ENCODE assay signal across 14 mouse cellular contexts in the genomic region with DNA sequence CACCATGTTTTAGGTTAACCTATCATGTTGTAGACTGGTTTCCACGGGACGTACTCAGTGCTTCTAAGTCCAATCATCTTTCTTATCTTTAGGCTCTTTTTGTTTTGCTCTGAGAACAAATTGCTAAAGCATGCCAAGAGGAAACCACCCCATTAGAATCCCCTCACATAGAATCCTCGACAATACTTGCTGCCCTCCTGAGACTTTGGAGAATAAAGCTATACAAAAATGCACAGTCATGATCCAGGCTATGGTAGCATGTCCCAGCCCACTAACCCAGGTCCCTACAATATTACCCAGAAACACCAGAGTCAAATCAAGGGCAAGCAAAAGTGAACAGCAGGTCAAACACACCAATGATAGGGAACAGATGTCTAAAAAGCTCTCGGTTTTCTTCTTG. TPM values are rescaled to one million over a fixed set of nuclear protein-coding genes. Genes with fewer than 3 reads are reported as not detected.
"Had no signal": no experiment of that assay in that cellular context is flagged by ENCODE, and none has a peak within 500 bp of the region (broad histone marks: within the 10 kb centered on the region; RNA-seq: fewer than 3 reads in every experiment).

No protein-coding gene starts in this region.

RNA-seq across cellular contexts. Expression of a gene that starts 24.9 kb away (rescaled TPM):
- total RNA-seq: neutrophil, adult 5-6 weeks had no signal
- polyA plus RNA-seq: stomach, embryonic 14.5 days; stomach, embryonic 15.5 days; stomach, embryonic 16.5 days; stomach, postnatal 0 days had no signal

RNA-seq across cellular contexts. Expression of a gene that starts 33.2 kb away (rescaled TPM):
- total RNA-seq: neutrophil, adult 5-6 weeks had no signal
- polyA plus RNA-seq: neural tube, embryonic 12.5 days; neural tube, embryonic 13.5 days; neural tube, embryonic 14.5 days; neural tube, embryonic 15.5 days; small intestine, adult 2 months; spleen, adult 2 months; stomach, embryonic 14.5 days; stomach, embryonic 15.5 days; stomach, embryonic 16.5 days; stomach, postnatal 0 days; thymus, adult 2 months; thymus, postnatal 0 days; urinary bladder, adult 2 months had no signal
